Mouse (Mus musculus) T-helper 17 cell (primary cell): ENCODE measurements around the gene Fam155a.

Experiments used
- in situ Hi-C, 2 experiments: fragments of 300-600 bp; cut with MboI, MseI; formaldehyde crosslinking; loops; 1 replicate in 1 of 2; 2 replicates in 1 of 2; pipeline ENCODE4 v1.15.1; 2025; ENCODE audit warnings: high pct_unique_total_duplicates in 2 of 2

Fam155a gene

GRCm38 (mm10) chr8:9188616-9189015 is 582.3 kb downstream of the Fam155a start:
- in situ Hi-C loops, result no loop called here

- in situ Hi-C loops, result no loop called here
These were observed 585.8 kb downstream of the Fam155a start for GRCm38 (mm10) chr8:9185200-9185599.

DNA sequence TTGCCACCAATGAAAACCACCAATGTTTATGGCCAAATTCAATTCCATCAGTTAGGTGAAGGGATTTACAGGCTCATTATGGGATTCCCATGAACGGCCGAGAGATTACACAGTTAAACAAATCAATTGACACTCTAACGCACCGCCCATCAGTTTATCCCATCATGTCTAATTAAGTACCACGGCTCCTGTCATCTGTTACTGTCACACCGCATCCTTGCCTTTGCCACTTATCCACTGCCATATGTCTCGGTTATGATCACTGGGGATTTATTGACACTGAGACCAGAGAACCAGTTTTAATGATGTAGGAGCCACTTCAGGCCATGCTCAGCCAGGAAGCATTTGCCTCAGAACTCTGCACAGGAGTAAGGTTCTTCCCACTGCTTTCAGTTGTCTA is 588.5 kb downstream of the Fam155a start:
- in situ Hi-C loops, result no loop called here

DNA sequence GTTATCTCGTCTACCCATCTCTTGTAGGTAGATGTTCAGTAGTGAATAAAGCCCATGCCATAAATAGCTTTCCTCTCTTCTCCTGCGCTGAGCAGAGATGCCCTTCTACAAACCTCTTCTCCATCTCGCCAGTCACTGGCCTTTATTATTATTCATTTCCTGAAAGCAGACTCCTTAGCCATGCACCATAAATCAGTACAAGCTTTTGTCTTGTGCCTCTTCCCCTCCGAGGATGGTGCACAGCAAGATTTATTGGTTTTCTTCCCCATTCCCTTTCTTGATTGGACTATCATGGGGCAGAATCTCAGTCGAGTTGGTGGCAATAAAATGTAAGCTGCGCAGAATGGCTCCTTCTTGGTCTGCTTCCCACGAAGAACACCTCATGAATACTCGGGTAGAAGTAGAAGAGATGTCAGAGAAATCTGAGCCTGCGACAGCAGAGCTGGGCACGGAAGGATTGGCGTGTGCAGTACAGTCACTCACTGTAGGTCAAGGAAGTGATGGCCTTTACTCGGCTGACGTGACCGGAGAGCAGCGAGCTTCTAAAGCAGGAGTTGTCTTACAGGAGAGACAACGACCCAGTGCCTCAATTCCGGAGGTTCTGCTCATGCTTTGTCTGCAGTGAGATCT is 590.2 kb downstream of the Fam155a start:
- in situ Hi-C loops, result no loop called here

DNA sequence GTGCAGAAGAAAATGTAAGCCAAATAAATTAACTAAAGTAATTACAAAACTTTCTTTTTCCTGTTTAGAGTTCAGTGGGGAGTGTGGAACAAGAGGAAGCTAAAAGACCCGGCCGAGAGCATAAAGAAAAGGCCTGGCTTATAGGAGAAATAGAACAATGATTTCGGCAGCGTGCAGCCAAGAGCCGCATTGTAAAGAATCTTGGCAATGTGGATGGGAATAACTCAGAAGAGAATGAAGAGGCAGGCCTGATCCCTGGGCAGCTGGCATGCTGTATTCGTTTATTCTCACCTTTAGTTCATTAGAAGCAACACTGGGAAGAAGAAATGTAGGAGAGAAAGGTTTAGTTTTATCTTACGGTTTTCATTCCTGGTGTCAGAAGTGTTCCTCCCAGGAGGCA is 594.0 kb downstream of the Fam155a start:
- in situ Hi-C loops, result no loop called here

DNA sequence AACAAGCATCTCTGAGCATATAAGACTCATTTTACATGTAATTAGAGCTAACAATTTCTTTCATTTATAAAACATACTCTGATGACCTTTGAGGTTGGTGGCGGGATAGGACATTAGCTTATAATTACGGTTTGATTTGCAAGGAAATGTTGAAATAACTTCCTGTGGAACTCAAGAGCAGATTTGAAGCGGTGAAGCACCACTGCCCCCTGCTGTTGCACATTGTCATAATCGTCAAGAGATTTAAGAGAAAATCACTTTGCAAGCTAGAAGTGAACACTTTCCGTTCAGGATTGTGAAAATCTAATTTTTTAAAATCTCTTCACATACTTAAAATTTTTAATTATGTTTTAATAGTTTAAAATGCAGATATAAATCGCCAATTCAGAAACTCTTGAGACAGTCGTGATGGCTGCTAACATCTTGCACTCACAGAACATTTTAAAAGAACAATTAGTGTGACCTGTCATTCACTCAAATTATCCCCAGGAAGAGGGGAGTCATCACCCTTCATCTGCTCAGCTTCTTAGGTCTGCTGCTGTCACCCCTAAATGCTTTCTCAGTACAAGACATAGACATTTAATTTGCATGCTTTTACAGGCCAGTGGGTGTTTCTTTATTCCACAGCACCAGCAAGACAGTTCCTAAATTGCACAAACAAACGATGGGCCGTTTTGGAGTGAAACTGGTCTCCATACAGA is 595.9 kb downstream of the Fam155a start:
- in situ Hi-C loops, result no loop called here

DNA sequence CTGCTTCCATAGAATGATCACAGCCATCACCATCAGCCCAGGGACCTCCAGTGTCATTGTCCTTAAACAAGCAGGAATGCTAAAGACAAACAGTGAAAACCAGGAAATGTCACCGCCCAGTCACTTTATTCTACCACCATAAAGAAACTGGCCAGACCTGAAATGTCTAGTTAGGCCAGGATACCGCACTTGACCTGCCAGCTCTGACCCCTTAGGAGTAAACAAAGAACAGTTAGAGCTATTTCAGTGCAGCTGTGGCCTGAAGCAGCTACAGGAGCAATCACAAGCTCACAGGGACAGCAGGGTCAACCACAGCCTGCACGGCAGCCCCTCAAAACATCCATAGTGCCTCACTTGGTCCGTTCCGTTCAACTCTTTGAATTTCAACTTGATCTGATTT is 599.1 kb downstream of the Fam155a start:
- in situ Hi-C loops, result no loop called here

- in situ Hi-C loops, result no loop called here
These were observed 603.0 kb downstream of the Fam155a start for GRCm38 (mm10) chr8:9167995-9168394.

DNA sequence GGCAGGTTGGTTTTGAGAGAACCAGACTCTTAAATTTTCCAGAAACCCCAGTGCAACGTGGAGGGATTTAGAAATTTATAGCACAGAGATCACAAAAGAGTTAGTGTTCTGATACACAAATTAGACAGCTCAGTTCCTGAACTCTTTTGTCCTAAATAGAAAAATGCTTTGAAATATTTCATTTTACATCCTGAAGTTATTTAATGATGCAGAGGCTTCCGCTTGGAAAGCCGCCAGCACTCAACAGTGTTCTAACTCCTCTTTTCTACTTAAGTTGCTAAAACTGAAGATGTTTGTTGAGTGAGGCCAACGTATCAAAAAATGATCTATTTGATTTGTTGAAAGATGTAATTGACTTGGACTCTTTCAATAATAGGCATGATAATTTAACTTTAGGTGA is 609.4 kb downstream of the Fam155a start:
- in situ Hi-C loops, result no loop called here

DNA sequence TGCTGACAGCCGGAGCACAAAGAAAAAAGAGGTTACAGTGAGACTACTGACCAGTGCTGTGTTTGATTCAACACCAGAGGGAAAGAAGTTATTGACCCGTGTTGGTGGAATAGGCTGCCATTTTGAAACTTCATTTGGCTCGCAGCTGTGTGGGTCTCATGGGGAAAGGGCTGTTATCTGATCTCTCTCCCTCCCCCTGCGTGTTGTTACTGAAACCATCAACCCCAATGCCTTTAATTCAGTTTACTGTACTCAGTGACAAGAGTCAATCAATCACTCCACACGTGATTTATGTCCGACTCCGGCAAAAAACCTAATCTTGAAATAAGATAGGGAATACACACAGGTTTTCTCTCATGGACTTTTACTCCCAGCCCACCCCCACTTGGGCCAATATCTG is 611.6 kb downstream of the Fam155a start:
- in situ Hi-C loops, result no loop called here

GRCm38 (mm10) chr8:9158652-9159051 is 612.3 kb downstream of the Fam155a start:
- in situ Hi-C loops, result no loop called here

DNA sequence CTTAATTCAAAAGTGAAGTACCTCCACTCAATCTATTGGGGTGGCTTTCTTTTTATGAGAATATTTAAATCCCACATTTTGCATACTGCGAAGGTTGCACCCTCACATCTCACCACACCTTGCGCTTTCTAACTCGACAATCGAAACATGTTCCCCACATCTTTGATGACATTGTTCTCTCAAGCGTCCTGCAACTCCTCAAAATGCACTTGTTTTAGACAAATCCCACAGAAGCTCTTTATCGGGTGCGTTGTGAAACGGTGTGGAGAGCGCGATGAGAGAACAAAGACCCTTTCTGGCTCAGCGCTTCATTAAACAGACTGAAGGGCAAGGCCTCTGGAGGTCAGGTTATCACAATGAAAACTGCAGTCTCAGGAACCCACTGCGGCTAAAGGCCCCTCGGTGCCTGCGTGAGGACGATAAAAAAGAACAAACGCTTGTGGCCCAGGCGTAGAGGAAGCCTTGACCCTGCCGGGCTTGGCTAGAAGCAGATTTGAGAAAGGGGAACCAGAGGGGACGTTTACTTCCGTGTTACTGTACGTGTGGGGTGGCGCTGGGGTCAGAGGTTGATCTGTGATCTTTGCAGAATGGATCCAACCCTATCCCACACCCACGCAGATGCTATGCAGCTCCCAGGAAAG is 613.7 kb downstream of the Fam155a start:
- in situ Hi-C loops, result no loop called here
